Mouse (Mus musculus): ENCODE results near the gene Sdf4.

DNA sequence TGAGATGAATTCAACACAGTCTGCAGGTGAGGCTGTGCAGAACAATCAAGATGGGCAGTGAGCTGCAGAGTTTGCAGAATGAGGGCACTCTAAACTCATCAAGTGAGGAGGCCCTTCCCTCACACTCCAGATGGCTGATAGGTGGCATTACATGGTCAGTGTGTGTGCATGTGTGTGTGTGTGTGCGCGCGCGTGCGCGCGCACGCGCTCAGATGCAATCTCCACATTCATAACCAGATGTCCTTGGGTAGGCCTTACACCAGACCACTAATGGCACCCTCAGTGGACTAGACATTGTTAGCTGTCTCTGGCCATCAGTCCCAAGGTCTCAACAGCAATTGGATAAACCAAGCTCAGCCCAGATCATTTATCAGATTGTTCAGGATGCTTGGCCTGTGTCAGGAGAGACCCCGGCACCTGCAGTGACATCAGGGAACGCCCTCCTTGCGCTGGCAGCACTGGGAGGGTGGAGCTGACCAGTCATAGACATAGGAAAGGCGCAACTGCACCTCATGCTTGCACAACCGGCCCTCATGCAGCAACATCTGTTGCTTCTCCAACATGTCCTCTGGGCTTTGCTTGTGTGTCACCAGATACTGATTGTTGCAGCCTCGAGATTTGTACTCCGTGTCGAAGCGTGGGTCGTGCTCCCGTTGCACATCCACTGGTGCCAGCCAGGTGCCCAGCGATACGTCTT is 1.3 kb upstream of the Sdf4 start:
- TF ChIP-seq CTCF (IDR thresholded peaks at IDR 0.05; ENCODE audit: low read depth, low read length), result no peak
- TF ChIP-seq TAL1 (conservative IDR thresholded peaks at IDR 0.05; ENCODE audit: low read depth, low read length), result no peak
- TF ChIP-seq GATA1 (IDR thresholded peaks at IDR 0.05; ENCODE audit: borderline replicate concordance, low read length), result no peak
- TF ChIP-seq GATA2 (IDR thresholded peaks at IDR 0.05; ENCODE audit: borderline replicate concordance, low read depth, low read length), result no peak
